Mouse (Mus musculus): ENCODE measurements at regions not wholly inside any gene's neighbourhood (a gene's known extent, or its start where the extent isn't known, plus 50 kb on each side); places are given as distances from the start of the nearest gene placed in this dataset.

GRCm38 (mm10) chr7:66593619-66594018, 95.8 kb downstream of the Asb7 start:
- no peak for DNase-seq

- DNase-seq = no peak
These were observed 97.7 kb downstream of the Asb7 start for GRCm38 (mm10) chr7:66591594-66592290.

GRCm38 (mm10) chr7:66586511-66586910, 102.9 kb downstream of the Asb7 start:
- no peak for DNase-seq

- DNase-seq = no peak
These were observed 108.7 kb downstream of the Asb7 start for GRCm38 (mm10) chr7:66580687-66581151.

GRCm38 (mm10) chr7:66576261-66576660, 113.1 kb downstream of the Asb7 start:
- DNase-seq = no peak

GRCm38 (mm10) chr7:66571451-66571850, 117.9 kb downstream of the Asb7 start:
- DNase-seq = no peak

GRCm38 (mm10) chr7:66547694-66548093, 120.4 kb upstream of the Aldh1a3 start:
- no peak for DNase-seq

- DNase-seq = no peak
These were observed 117.9 kb upstream of the Aldh1a3 start for GRCm38 (mm10) chr7:66545184-66545583.

GRCm38 (mm10) chr7:66544352-66545053, 117.2 kb upstream of the Aldh1a3 start:
- no peak for DNase-seq

- no peak for DNase-seq
These were observed 105.3 kb upstream of the Aldh1a3 start for GRCm38 (mm10) chr7:66532596-66532995.

GRCm38 (mm10) chr7:66532048-66532447, 104.7 kb upstream of the Aldh1a3 start:
- DNase-seq = no peak

GRCm38 (mm10) chr7:66531111-66531510, 103.8 kb upstream of the Aldh1a3 start:
- no peak for DNase-seq

GRCm38 (mm10) chr7:66528881-66529280, 101.6 kb upstream of the Aldh1a3 start:
- no peak for DNase-seq

- no peak for DNase-seq
These were observed 96.6 kb upstream of the Aldh1a3 start for GRCm38 (mm10) chr7:66523959-66524358.

- DNase-seq = no peak
These were observed 94.2 kb upstream of the Aldh1a3 start for GRCm38 (mm10) chr7:66521522-66521921.

GRCm38 (mm10) chr7:66516143-66516542, 88.8 kb upstream of the Aldh1a3 start:
- DNase-seq = no peak

GRCm38 (mm10) chr7:66513411-66513810, 86.1 kb upstream of the Aldh1a3 start:
- DNase-seq = no peak

- no peak for DNase-seq
These were observed 78.4 kb upstream of the Aldh1a3 start for GRCm38 (mm10) chr7:66505734-66506133.

- DNase-seq = no peak
These were observed 77.2 kb upstream of the Aldh1a3 start for GRCm38 (mm10) chr7:66504519-66504918.

GRCm38 (mm10) chr7:66501425-66501824, 74.1 kb upstream of the Aldh1a3 start:
- no peak for DNase-seq

- DNase-seq = no peak
These were observed 70.2 kb upstream of the Aldh1a3 start for GRCm38 (mm10) chr7:66497480-66497879.

GRCm38 (mm10) chr7:66493216-66493885, 66.0 kb upstream of the Aldh1a3 start:
- no peak for DNase-seq

- DNase-seq = peak; percentile 11 to 28
These were observed 65.4 kb upstream of the Aldh1a3 start for GRCm38 (mm10) chr7:66492748-66493147.

GRCm38 (mm10) chr7:66491501-66491900, 64.2 kb upstream of the Aldh1a3 start:
- no peak for DNase-seq

Measured in cerebellum, postnatal 25 days (tissue).